Mouse (Mus musculus) skeletal muscle tissue, adult 2 months (tissue): ENCODE data around the gene 9030025P20Rik.
"Not testable (repeated sequence)": the region's sequence is repeated elsewhere in the genome, so short reads cannot be mapped to it uniquely, and the experiment has no call there.

ENCODE experiments used
- DNase-seq: peaks from one replicate; pipeline ENCODE4 v3.0.0-alpha.2; 2012; ENCODE audit warnings: low read depth, low spot score

9030025P20Rik gene

DNA sequence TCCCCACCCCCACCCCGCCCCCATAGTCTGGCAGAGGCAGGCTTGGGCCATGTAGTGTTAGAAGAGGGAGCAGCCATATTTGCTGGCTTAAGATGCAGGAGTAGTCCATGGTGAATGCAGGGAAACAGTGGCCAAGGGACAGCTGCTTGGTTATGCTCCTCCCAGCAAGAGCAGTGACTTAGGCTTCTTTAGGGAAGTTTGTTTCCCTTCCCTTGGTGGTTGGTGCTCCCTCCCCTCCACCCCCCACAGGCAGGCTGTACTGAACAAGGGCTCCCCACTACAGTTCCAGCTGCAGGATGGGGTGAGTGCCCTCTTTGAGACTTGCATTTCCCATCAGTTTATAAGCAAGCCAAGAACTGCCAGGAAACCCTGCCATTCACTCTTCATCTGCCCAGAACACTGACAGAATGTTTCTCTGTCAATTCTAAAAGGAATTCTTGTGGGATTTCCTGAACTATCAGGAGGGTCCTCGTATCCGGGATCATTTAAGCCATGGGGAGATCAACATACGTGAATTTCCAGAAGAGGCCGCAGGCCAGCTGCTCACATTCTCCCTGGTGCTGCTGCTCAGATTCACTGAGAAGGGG is 11.9 kb downstream of the 9030025P20Rik start:
- not testable (repeated sequence) for DNase-seq

DNA sequence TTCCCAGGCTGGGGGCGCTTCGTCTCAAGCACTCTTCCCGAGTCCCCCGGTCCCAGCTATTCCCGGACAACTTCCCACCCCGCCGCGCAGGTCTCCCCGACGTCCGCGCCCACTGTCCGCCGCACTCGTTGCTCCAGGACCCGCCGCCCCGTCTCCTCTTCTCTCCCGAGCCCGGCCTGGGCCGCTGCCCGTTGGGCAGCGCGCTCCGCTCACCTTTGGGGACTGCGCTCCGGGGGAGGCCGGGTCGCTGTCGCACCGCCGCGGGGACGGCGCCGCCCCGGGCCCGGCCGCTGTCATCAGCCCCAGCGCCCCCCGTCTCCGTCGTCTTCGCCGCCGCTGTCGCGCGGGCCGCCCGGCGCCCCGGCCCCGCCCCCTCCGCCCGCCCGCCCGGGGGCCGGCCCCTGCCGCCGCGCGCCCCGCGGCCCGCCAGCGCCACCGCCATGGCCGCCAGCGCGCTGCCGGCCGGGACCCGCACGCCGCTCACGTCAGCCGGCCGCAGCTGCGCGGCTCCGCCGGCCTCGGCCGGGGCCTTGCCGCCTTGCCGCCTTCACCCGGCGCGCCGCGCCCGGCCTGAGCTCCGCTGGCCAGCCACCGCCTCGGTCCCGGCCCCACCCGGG is 14.4 kb downstream of the 9030025P20Rik start:
- DNase-seq = not testable (repeated sequence)

DNA sequence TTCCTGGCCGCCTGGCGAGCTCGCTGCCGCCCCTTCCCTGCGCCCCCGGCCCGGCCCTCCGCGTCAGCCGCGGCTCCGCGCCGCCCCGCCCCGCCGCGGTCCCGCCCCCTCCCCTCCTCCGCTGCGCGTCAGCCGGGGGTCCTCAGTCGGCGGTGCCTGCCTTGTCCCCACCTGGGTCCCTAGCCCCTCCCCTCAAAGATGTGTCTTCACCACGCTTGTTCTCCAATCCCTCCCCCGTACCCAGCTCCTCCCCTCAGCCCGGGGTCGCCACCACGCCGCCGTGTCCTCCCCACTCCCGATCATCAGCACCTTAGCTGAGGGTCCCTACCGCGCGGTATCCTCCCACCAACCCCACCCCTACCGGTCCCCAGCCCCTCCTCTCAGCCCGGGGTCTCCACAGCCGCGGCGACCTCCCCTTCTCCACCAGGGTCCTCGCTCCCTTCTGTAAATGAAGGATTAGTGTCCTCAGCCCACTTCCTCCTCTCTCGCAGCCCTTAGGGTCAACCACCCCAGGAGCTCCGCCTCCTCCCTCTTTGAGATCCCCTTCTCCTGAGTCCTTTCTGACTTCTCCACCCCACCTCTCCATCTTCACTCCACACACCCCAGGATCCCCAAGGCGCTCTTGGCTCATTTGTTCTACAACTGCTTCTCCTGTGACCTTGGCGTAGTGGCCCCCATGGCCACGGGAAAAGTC is 15.0 kb downstream of the 9030025P20Rik start:
- not testable (repeated sequence) for DNase-seq

DNA sequence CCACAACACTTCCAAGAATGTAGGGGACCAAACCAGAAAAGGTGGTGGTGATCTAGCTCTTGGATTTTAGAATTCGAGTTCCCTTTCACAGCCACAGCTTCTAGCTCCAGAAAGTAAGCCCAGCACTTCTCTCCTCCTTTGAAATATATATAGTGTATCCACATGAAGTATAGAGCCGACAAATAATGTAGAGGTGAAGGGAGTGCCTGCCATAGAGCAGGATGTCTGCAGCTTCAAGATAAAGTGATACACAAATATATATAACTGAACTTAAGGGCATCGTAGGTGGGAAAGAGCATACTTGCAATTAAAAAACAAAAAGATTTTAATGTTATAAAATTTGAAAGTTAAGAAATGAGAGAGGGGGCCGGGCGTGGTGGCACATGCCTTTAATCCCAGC is 15.9 kb downstream of the 9030025P20Rik start:
- DNase-seq = not testable (repeated sequence)

DNA sequence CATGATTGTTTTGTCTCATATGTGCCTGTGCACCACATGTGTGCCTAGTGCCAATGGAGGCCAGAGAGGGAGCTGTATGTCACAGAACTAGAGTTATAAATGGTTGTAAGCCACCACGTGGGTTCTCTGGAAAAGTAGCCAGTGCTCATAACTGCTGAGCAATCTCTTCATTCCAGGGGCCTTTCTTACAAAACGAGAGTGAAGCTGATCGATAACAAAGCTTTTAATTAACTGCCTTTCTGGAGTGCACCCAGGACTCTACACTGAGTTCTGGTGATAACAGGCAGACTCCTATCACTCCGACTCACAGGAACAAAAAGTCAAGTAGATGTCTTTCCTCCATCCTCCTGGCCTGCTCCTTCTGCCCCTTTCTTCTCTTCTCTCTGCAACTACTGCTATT is 21.8 kb downstream of the 9030025P20Rik start:
- DNase-seq = not testable (repeated sequence)

- not testable (repeated sequence) for DNase-seq
Observed at GRCm38 (mm10) chr17:15009088-15009487, 30.8 kb downstream of the 9030025P20Rik start.

GRCm38 (mm10) chr17:15009706-15010413 is 31.6 kb downstream of the 9030025P20Rik start, which contains the start of gene Gm3435:
TSS of gene Gm3435 (plus strand) at chr17:15010176.
- DNase-seq = not testable (repeated sequence)

- DNase-seq = not testable (repeated sequence)
Observed at GRCm38 (mm10) chr17:15021503-15022220, 43.4 kb downstream of the 9030025P20Rik start.

DNA sequence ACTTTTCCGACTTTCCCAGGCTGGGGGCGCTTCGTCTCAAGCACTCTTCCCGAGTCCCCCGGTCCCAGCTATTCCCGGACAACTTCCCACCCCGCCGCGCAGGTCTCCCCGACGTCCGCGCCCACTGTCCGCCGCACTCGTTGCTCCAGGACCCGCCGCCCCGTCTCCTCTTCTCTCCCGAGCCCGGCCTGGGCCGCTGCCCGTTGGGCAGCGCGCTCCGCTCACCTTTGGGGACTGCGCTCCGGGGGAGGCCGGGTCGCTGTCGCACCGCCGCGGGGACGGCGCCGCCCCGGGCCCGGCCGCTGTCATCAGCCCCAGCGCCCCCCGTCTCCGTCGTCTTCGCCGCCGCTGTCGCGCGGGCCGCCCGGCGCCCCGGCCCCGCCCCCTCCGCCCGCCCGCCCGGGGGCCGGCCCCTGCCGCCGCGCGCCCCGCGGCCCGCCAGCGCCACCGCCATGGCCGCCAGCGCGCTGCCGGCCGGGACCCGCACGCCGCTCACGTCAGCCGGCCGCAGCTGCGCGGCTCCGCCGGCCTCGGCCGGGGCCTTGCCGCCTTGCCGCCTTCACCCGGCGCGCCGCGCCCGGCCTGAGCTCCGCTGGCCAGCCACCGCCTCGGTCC is 45.7 kb downstream of the 9030025P20Rik start:
- DNase-seq = not testable (repeated sequence)

- DNase-seq = not testable (repeated sequence)
Observed at GRCm38 (mm10) chr17:15024502-15025193, 46.4 kb downstream of the 9030025P20Rik start.

GRCm38 (mm10) chr17:15025513-15025912 is 47.2 kb downstream of the 9030025P20Rik start:
- not testable (repeated sequence) for DNase-seq

GRCm38 (mm10) chr17:15031414-15031813 is 53.1 kb downstream of the 9030025P20Rik start:
- not testable (repeated sequence) for DNase-seq

DNA sequence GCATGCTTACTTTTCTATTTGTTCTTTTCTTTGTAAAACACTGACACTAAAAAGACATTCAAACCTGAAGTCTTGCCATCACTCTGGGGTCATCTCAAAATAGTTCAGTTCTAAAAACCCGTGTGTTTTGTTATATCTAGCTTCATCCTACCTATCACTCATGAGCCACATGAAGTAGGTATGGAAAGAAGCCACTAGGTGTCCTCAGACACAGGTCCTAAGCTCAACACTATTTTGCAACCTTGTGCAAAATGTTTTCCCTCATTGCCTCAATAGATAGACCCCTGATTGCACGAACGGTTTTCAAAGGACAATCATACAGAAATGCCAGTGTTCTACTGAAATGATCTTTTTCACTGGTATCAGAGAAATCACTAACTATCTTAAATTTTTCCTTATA is 62.2 kb downstream of the 9030025P20Rik start:
- not testable (repeated sequence) for DNase-seq
